Mouse (Mus musculus) ovary, adult 18-20 months (tissue): ENCODE measurements around the gene Tubgcp4.
"Not testable (repeated sequence)": the region's sequence is repeated elsewhere in the genome, so short reads cannot be mapped to it uniquely, and the experiment has no call there.

Experiments used
- DNase-seq: peaks from one replicate; pipeline ENCODE4 v3.0.0; 2022; ENCODE audit warnings: low spot score, mixed read lengths

Gene Tubgcp4

DNA sequence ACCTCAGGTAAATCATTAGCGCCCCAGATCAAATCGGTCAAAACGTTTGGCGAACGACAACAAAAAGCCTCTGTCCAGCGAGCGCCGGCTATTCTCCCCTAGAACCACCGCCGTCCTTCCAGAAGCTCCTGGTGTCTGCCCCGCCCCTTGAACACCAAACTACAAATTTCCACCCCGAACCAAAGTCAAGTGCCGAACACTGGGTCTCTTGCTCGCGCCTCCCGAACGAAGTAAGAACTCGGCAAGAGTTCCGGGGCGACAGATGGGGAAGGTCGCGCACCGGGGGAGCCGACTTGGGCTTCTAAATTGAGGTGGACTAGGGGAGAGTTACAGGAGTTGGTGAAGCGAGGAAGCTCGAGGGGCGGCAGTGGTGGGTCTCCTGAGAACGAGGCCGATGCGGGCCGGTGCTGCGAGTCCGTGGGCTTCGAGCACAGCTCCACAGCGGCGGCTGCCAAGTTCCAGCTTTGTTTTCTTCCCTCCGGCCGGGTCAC, at the start of gene Tubgcp4:
TSS of gene Tubgcp4 (plus strand) at position 174 of the 491 bp plus-strand sequence.
- peak; percentile 30 for DNase-seq

DNA sequence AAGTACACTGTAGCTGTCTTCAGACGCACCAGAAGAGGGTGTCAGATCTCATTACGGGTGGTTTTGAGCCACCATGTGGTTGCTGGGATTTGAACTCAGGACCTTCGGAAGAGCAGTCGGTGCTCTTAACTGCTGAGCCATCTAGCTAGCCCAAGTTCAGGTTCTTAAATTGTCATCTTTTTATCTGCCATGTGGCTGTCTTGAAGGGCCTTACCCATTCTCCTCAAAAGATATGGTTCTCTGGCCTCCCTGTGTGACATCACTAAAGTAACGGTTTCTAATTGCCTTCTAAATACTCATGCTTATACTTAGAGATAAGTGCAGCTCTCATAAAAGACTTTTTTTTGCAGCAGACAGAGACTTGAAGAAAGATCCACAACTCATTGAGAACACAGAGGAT, 44.2 kb upstream of the Tubgcp4 start:
- DNase-seq, result not testable (repeated sequence)

DNA sequence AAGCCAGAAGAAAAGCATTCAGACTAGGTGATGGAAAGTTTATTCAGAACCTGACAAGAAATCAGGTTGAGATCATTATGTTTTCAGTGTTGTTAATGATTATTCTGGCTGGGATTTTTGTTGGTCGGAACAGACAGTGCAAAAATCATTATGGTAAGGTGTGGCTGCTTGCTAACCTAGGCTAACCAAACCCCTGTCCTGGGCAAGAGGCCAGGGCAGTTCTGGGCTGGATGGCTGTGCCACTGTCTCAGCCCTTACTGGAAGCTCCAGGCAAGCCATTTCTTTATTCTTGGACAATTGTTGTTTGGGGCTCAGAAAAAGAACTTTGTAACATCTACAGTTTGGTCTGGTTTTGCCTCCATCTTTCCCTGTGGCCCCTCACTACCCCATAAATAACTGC, 42.9 kb upstream of the Tubgcp4 start:
- no peak for DNase-seq

DNA sequence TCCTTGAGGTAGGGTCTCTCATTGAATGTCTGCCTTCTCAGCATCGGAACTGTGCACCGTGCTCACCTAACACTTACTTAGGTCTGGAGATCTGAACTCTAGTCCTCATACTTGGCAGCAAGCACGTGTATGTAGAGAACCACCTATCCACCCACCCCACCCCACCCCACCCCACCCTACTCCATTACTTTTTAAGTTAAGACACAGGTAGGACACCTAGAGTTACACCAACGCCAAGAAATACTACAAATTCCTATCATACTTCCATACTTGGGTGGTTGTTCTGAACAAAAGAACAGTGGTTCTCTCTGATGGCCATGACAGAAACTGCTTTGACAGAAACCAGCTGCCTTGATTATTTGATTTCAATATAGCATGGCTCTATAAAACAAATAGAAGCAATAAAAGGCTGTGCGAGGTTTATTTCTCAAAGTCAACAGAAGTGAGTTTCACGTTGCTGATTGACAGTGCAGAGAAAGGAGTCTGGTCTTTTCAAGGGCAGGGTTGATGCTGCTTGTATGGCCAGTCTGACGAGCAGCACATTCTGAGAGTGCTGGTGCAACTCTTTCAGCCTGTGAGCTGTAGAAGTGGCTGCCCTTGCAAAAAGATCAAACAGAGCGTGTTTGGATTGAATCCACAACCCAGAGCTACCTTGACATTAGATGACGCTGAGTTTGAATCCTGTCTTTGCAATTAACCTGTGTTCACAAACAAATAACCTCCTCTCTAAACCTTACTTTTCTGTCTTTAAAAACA, 41.4 kb upstream of the Tubgcp4 start:
- DNase-seq, result no peak

GRCm38 (mm10) chr2:121132822-121133221, 37.6 kb upstream of the Tubgcp4 start:
- DNase-seq, result no peak

- no peak for DNase-seq
Measured at GRCm38 (mm10) chr2:121137371-121137770, 33.1 kb upstream of the Tubgcp4 start.

- peak; percentile 8 for DNase-seq
Measured at GRCm38 (mm10) chr2:121139266-121140017, 31.0 kb upstream of the Tubgcp4 start.

DNA sequence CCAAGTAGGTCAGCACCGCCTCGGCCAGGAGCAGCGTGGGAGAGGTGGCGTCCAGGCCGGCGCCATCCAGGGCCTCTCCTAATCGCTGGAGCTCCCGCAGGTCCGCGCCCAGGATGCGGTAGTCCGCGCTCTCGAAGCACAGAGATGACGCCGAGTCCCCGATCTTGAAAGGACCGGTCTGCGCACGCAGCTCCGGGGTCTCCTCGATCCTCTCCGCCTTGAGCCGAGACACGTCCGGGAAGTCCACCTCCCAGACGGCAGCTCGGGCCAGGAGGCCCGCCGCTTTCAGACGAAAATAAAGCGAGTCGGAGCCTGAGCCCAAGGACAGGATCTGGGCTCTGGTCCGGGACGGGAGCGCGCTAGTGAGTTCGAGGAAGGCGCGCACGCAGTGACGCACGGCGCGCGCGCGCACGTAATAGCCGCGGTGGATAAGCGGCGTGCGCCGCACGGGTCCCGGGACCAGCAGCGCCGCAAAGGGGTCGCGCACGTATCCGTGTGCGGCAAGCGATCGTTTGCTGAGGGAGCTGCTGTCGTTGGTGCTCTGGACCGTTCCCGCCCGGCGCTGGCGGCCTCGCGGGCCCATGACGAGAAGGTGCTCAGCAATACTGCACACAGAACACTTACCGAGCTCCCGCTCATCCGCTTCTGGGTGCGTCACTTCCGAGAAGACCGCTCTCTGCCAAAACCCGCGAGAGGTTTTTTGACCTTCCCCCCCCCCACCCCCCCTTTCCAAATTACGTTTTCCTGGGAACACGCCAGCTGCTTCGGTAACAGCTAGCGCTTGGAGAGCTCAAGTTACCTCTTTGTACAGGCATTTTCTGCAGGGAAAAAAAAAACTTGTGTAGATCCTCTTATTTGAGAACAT, 30.2 kb upstream of the Tubgcp4 start, which contains the start of the genes Adal and Lcmt2:
TSS of gene Adal (plus strand) at position 411 of the 865 bp plus-strand sequence.
TSS of gene Lcmt2 (minus strand) at position 636 of the 865 bp plus-strand sequence.
- peak; percentile 84 for DNase-seq

GRCm38 (mm10) chr2:121141216-121142035, 29.0 kb upstream of the Tubgcp4 start:
- no peak for DNase-seq

DNA sequence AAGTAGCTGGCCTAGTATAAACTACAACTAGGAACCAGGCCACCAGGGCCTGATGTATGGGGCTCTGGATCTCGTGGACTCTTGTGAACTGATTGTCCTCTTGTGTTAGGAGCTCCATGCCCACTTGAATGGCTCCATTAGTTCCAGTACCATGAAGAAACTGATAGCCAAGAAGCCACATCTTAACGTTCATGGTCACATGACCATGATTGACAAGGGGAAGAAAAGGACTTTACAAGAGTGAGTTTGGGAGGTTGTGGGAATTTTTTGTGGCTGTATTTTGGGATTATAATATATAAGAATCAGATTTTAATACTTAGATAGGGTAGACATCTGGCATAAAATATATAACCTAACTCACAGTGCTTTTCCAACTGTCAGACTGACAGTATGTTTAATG, 28.0 kb upstream of the Tubgcp4 start:
- DNase-seq, result no peak

- DNase-seq, result no peak
Measured at GRCm38 (mm10) chr2:121149679-121150078, 20.8 kb upstream of the Tubgcp4 start.

DNA sequence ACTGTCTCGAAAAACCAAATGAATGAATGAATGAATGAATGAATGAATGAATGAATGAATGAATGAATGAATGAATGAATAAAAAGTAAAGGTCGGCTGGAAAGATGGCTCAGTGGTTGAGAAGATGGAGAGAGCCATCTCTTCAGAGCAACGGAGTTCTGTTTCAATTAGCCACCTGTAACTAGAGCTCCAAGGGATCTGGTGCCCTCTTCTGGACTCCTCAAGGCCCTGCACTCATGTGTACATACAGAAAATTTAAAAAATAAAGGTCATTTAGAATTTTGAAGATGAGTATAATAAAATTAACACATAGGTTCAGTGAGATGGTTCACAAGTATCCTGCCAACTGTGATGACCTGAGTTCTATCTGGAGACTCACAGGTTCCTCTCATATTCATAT, 17.4 kb upstream of the Tubgcp4 start:
- no peak for DNase-seq

- DNase-seq, result no peak
Measured at GRCm38 (mm10) chr2:121169173-121169572, 1.3 kb upstream of the Tubgcp4 start.

DNA sequence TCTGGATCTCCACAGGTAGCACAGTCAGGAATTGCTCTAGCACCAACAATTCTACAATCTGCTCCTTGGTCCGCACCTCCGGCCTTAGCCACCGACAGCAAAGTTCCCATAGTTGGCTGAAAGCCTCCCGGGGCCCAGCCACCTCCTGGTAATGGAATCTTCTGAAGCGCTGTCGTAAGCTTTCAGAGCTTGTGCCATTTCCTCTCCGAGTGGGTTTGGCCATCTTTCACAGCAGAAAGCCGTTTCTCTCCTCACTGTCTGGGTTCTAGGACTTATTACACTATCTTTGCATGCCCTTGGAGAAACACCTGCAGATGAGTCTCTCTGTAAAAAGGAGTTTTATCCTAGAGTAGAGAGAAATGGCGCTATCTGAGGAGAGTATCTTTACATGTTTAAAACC, 552 bp upstream of the Tubgcp4 start:
- no peak for DNase-seq

DNA sequence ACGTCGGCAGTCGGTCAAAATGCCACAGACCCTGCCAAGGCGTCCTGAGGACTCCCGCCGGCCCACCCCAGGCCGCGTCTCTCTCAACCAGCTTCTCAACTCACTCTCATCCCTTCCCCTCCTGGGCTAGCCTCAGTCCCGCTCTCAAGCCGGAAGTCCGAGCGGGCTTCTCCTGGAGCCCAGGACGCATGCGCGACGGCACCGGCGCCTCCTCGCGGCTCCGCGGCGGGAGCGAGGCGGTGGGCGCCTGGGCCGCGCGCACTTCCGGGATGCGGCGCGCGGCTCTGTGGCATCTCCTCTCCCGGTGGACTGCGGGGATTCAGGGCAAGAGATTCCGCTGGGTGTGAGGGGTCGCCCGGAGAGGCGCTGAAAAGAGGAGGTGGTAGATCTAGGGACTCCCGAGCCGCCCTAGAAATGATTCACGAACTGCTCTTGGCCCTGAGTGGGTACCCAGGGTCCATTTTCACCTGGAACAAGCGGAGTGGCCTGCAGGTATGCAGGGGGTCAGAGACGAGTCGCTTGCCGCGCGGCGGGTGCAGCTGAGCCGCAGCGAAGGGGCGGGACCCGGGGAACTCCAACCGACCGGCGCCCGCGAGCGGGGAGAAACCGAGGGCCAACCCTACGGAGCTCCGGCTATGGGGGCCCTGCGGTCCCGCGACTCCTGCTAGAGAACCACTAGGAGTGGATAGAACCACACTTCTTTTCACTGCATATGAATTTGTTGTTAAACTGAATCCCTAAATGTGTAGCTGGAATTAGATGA, 707 bp downstream of the Tubgcp4 start, which contains the start of gene Zscan29:
TSS of gene Zscan29 (minus strand) at position 146 of the 763 bp plus-strand sequence.
- peak; percentile 82 for DNase-seq

DNA sequence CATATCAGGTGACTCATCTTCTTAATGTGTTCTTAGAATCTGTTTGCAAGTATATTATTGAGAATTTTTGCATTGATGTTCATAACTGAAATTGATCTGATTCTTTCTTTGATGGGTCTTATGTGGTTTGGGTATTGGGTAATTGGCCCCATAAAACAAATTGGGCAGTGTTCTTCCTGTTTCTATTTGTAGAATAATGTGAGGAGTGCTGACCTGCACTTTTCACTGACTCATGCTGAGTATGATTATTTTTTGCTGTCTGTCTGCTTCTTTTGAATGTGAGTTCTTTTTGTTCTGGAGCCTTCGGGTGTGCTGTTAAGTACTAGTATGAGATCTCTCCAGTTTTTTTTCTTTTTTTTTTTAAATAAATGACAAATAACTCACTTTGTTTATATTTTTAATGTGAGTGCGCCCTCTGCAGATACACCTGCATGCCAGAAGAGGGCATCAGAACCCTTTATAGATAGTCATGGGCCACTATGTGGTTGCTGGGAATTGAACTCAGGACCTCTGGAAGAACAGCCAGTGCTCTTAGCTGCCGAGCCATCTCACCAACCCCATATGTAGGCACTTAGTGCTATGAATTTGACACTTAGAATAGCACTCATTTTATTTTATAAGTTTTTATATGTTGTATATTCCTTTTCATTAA, 8.5 kb downstream of the Tubgcp4 start:
- DNase-seq, result no peak

DNA sequence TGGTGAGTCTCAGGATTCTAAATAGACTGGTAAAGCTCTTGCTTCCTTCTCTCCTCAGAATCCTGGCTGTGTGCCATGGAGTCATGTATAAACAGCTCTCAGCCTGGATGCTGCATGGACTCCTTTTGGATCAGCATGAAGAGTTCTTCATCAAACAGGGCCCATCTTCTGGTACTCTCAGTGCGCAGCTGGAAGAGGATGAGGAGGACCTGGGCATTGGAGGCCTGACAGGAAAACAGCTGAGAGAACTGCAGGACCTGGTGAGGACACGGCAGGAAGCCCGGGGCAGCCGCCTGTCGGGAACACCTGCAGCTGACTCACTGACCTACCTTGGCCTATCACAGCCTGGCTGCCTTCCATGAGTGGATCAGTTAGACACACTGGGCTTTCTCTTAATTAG, 13.0 kb downstream of the Tubgcp4 start:
- no peak for DNase-seq

- no peak for DNase-seq
Measured at GRCm38 (mm10) chr2:121184142-121184541, 13.7 kb downstream of the Tubgcp4 start.

- DNase-seq, result no peak
Measured at GRCm38 (mm10) chr2:121188530-121188929, 18.1 kb downstream of the Tubgcp4 start.

DNA sequence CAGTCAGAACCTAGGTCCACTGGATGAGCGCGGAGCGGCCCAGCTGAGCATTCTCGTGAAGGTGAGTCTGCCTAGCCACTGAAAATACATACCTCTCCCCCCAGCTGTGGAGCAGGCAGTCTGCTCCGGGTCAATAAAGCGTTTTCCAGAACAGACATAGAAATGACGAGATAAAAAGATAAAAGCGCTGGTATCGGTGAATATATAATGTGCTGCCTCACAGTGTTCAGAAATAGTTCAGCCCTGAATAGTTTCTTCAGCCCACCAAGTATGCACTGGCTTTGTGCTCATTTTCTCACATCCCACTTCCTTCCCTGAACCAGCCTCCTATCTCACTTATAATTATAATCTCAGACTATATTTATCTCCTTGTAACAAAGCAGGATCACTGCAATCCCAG, 25.0 kb downstream of the Tubgcp4 start:
- no peak for DNase-seq
